Comparison of ENCODE assay signal across 12 mouse cellular contexts in the genomic region with DNA sequence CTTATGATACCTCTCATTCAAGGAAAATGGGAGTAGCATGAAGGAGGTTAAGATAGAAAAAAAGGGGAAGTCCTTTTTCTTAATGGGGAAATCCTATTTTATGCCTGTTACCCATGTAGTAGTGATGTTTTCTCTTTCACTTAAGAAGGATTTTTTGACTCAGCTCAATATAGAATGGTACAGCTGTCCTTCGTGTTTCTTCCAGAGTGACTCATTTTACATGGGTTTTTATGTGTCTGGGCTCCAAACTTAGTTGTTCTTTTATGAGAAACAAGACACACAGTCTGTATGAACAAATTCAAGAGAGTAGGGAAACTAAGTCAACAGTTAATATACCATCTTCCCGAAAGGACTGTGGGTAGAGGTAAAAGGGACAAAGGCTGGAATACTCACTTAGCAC.
"Had no signal": no experiment of that assay in that cellular context is flagged by ENCODE, and none has a peak within 500 bp of the region (broad histone marks: within the 10 kb centered on the region; RNA-seq: fewer than 3 reads in every experiment).

No protein-coding gene starts in this region.

- DNase-seq: retina, postnatal 1 day; right cerebral cortex, adult 18-20 months; right cerebral cortex, postnatal 14 days; right cerebral cortex, postnatal 25 days; right cerebral cortex, postnatal 4 days; spleen, adult 18-20 months; thymus, adult 18-20 months; thymus, adult 2 months; thymus, postnatal 14 days; thymus, postnatal 25 days; thymus, postnatal 36 days; thymus, postnatal 4 days had no signal
